Mouse (Mus musculus) G1E (cell line): ENCODE results near the gene Zfp385b.

Experiments used
- CTCF ChIP-seq: IDR thresholded peaks from 2 replicates; pipeline ENCODE4 v1.5.1; 2012; ENCODE audit warnings: low read depth, low read length, inconsistent platforms, mixed read lengths
- TAL1 ChIP-seq: conservative IDR thresholded peaks from 2 replicates; pipeline ENCODE4 v1.6.1; 2012; ENCODE audit warnings: low read depth, low read length, inconsistent platforms, mixed read lengths

GRCm38 (mm10) chr2:77797233-77797632, 22.2 kb downstream of the Zfp385b start:
- TF ChIP-seq CTCF (no peak), TAL1 (no peak)
